Mouse (Mus musculus) heart, postnatal 10 days (tissue): ENCODE results near the gene Cyb5r2. TPM values are rescaled to one million over a fixed set of nuclear protein-coding genes. Genes with fewer than 3 reads are reported as not detected.

Experiments
- DNase-seq, 2 experiments: peaks; one replicate each; pipeline ENCODE4 v3.0.0; 2021
- intact Hi-C: fragments of 180-260 bp; cut with DNase I; formaldehyde crosslinking; loops from one replicate; pipeline ENCODE4 v1.15.1; 2025
- total RNA-seq, 2 experiments: library from RNA; stranded (reverse); gene quantifications; 2 replicates each; pipeline ENCODE4 v1.2.3; 2021

The Cyb5r2 gene
- total RNA-seq, 2 experiments from 2014 or later: not detected

- intact Hi-C loops: no loop called here
- DNase-seq: no peak
These were observed 27.2 kb downstream of the Cyb5r2 start for GRCm38 (mm10) chr7:107730587-107730986.

DNA sequence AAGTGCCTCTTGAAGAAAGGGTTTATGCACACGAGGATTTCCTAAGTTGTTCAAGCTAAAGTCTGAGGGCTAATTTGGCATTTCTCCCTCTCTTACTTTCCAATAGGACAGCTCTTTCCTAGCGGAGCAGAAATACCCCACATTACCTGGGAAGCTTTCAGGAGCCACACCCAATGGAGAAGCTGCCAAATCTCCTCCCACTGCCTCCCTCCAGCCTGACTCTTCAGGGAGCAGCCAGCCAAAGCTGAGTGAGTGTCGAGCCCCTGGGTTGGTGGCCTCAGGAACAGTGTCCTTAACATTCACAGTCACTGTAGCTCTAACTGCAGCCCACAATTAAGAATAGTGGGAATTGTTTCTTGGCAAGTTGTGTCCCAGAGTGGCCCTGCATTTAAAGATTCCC, 30.3 kb downstream of the Cyb5r2 start:
- no peak for DNase-seq
- intact Hi-C loops: no loop called here

DNA sequence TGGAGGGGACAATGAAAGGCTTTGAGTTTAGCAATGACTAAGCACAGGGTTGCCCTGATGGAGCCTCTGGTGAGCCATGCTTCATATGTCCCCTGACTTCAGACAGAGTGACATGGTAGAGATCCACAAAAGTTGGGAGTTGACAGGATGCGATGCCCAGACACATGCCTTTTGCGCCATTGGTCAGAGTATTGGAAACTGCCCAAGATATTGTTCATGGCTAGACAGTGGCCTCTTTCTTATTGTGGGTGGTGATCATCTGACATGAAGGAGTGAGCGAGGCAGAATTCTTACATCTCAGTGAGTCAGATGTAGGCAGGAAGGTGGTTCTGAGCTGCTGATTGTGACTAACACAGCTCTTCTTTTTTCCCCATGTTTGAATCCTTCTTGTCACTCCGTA, 35.3 kb downstream of the Cyb5r2 start:
- no peak for DNase-seq
- intact Hi-C loops: no loop called here

- intact Hi-C loops: no loop called here
- DNase-seq: no peak
These were observed 37.1 kb downstream of the Cyb5r2 start for GRCm38 (mm10) chr7:107720771-107721170.

DNA sequence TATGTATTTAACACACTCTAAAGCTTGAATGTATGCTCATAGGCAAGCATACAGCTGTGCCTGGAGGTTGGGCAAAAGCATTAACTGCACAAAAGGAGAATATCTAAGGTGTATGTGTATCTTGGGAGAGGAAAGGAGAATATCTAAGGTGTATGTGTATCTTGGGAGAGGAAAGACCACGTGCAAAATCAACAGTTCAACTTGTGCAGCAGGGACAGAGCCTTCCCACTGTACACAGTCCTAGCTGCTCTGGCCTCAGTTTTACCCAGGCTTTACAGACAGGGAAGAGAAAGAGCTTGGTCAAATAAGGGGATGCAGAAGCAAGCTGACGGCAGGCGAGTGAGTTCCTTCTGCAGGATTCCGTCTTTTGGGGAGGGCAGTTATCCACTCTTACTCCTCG, 43.8 kb downstream of the Cyb5r2 start:
- no peak for DNase-seq
- intact Hi-C loops: no loop called here

- intact Hi-C loops: no loop called here
- DNase-seq: no peak
These were observed 45.1 kb downstream of the Cyb5r2 start for GRCm38 (mm10) chr7:107712743-107713142.

DNA sequence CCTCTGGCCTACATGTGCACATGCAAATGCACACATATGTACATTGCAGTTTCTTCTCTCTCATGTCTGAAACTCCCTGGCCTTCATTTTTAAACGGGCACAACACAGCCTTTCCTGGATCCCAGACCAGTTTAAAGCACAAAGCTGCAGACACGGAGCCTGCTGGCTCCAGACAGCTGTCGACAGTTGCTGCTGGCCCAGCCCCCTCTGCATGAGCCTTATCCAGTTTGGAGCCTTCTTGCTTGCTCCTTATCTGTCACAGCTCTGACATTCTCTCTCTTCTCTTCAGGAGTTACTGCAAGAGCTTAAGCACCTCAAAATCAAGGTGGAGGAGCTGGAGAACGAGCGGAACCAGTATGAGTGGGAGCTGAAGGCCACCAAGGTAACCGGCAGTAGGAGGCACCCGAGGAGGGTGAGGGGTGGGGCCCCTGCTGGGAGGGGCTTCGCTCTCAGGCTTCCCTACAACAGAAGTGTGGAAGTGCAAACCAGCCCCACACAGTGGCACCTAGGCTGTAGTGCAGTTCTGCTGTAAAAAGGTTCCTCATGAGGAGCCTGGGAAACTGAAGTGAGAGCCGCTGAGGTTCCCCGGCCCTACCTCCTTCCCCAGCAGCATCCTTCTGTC, 49.2 kb downstream of the Cyb5r2 start:
- intact Hi-C loops: loop anchor here (1.0 to 5.0 kb wide), 2 partner anchors 47 to 116 kb away; no protein-coding TSS in a partner anchor
- DNase-seq: peak; percentile 80 to 83

- intact Hi-C loops: loop anchor here (1.0 to 5.0 kb wide), 2 partner anchors 46 to 115 kb away; no protein-coding TSS in a partner anchor
These were observed 50.2 kb downstream of the Cyb5r2 start for GRCm38 (mm10) chr7:107707650-107708049.

DNA sequence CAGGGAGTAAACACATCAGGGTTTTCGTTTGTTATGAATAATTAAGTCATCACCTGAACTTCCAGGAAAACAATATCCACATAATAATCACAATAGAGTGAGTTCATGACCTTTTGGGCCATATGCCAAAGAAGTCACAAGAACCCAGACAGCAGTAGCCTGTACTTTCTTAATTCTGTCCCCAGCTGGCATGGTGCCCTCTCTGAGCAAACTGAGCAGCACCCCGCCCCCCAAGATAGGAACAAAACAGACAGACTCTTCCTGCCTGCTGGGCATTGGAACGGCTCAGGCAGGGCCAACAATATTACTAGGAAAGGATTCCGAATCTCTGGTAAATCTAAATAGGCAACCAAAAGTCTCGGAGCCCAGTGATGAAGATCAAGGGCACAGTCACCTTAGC, 51.9 kb downstream of the Cyb5r2 start:
- intact Hi-C loops: loop anchor here (5.0 kb wide), 1 partner anchor 114 kb away; no protein-coding TSS in a partner anchor
- DNase-seq: peak; percentile 38 to 40

More at GRCm38 (mm10) chr7:107707650-107708049, 50.2 kb downstream of the Cyb5r2 start:
- DNase-seq: peak; percentile 18 to 28

DNA sequence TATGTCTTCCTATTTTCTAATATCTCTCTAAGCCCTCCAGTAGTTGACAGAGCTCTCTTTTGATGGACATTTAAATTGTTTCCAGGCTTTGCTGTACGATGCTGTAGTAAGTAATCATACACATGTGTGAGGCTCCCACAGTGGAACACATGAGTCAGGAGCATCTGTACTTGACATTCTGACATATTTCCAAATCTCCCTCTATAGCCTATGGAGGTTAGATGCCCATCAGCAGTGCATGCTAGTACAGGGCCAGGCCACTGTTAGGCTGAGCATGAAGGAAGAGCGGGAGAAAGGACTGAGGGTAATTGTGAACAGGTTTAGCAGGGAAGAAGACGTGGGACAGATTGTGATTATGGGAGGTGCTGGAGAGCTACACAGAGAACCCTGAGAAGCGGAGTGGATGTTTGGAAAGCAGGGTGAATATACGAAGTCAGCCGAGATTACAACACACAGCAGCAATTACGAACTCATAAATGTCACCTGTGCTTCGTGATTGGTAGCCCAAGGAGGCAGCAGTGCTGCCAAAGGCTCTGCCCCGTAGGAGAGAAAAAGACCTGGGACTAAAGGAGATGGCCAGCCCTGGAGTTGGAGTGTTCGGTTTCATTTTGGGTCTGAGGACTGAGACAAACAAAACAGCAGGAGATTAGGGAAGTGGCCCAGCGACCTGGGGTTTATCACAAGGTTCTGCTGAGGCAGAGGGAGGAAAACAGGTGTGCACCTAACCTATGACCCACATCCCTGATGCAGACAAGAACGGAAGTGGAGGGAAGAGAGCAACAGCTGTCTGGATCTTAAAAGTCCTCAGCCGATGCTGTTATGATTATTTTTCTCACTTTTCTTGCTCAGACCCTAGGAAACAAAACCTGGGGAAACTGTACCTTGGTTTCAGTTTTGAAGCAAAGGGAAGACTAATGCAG, 55.1 kb downstream of the Cyb5r2 start:
- intact Hi-C loops: no loop called here
- DNase-seq: no peak

GRCm38 (mm10) chr7:107700646-107701045, 57.2 kb downstream of the Cyb5r2 start:
- DNase-seq: no peak
- intact Hi-C loops: no loop called here

- intact Hi-C loops: no loop called here
- no peak for DNase-seq
These were observed 57.9 kb downstream of the Cyb5r2 start for GRCm38 (mm10) chr7:107699926-107700325.

Other genes starting within 250 kb of the Cyb5r2 start
- 1 to 10 TPM; 8.0 to 9.5 TPM for gene Olfml1, start 190.6 kb downstream of the Cyb5r2 start, total RNA-seq
- 10 to 100 TPM; 13.0 to 17.5 TPM for gene Ppfibp2, start 162.8 kb downstream of the Cyb5r2 start, total RNA-seq
- not detected for gene 5330417H12Rik, start 132.9 kb downstream of the Cyb5r2 start, total RNA-seq
- gene Ovch2, start 43.2 kb upstream of the Cyb5r2 start, total RNA-seq: not detected
- gene Olfr467, start 54.2 kb upstream of the Cyb5r2 start, total RNA-seq: not detected
- not detected for gene Olfr469, start 67.5 kb upstream of the Cyb5r2 start, total RNA-seq
- gene Olfr470, start 89.5 kb upstream of the Cyb5r2 start, total RNA-seq: not detected
- not detected for gene Olfr472, start 139.9 kb upstream of the Cyb5r2 start, total RNA-seq
- not detected for gene Olfr473, start 172.4 kb upstream of the Cyb5r2 start, total RNA-seq
- not detected for gene Olfr474, start 196.6 kb upstream of the Cyb5r2 start, total RNA-seq
- gene Olfr476, start 206.8 kb upstream of the Cyb5r2 start, total RNA-seq: not detected
- not detected for gene Olfr477, start 228.7 kb upstream of the Cyb5r2 start, total RNA-seq